Mouse (Mus musculus): ENCODE data around the gene Pds5b.
"Not testable (repeated sequence)": the region's sequence is repeated elsewhere in the genome, so short reads cannot be mapped to it uniquely, and the experiment has no call there.

DNA sequence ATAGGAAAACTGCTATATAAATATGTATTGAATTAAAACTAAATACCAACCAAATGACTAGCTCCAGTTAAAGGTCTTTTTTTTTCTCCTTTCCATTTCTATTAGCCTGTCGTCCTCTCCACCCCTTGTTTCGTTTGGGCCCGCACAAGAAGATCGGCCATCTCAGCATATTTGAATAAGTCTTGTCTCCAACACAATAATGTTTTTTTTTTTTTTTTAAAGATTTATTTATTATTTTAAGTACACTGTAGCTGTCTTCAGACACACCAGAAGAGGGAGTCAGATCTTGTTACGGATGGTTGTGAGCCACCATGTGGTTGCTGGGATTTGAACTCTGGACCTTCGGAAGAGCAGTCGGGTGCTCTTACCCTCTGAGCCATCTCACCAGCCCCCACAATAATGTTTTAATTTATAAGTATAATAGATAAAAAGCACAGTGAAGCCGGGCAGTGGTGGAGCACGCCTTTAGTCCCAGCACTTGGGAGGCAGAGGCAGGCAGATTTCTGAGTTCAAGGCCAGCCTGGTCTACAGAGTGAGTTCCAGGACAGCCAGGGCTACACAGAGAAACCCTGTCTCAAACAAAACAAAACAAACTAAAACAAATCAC lies 7.3 kb upstream of the Pds5b start, which contains the start of gene N4bp2l2:
- TF ChIP-seq CTCF, POLR2A (IDR thresholded peaks at IDR 0.05; ENCODE audit: extremely low read depth, insufficient read depth, low read length): not testable (repeated sequence)

All from cortical plate, adult 2 months (tissue).